Mouse (Mus musculus) C2C12 (cell line): ENCODE measurements around the gene Zfp867. TPM values are rescaled to one million over a fixed set of nuclear protein-coding genes. Genes with fewer than 3 reads are reported as not detected.

Experiments
- H3K27me3 ChIP-seq: one replicate; pipeline ENCODE4 v1.6.1; 2011; ENCODE audit not compliant: control insufficient read depth, insufficient read depth, insufficient read length
- H3K36me3 ChIP-seq: one replicate; pipeline ENCODE4 v1.6.1; 2011; ENCODE audit not compliant: control insufficient read depth, insufficient read depth
- H3K4me3 ChIP-seq: one replicate; pipeline ENCODE4 v1.5.1; 2011; ENCODE audit warnings: mild to moderate bottlenecking, control low read depth; ENCODE audit not compliant: poor library complexity, insufficient read depth, severe bottlenecking
- H3K79me2 ChIP-seq: one replicate; pipeline ENCODE4 v1.6.1; 2011; ENCODE audit not compliant: control insufficient read depth, insufficient read depth
- H3K79me3 ChIP-seq: one replicate; pipeline ENCODE4 v1.6.1; 2011; ENCODE audit warnings: low read depth, control low read depth
- H3ac ChIP-seq: one replicate; pipeline ENCODE3; 2011; ENCODE audit warnings: low read depth; ENCODE audit not compliant: control insufficient read depth, insufficient read length
- CEBPB ChIP-seq: IDR thresholded peaks from one replicate; pipeline ENCODE4 v1.6.1; 2011; ENCODE audit warnings: low read depth, mild to moderate bottlenecking, control low read depth, moderate library complexity
- CTCF ChIP-seq: IDR thresholded peaks from one replicate; pipeline ENCODE4 v1.5.1; 2011; ENCODE audit not compliant: control insufficient read depth, insufficient read depth, insufficient read length
- FOSL1 ChIP-seq: IDR thresholded peaks from one replicate; pipeline ENCODE4 v1.8.0; 2011; ENCODE audit warnings: mild to moderate bottlenecking, low read length; ENCODE audit not compliant: poor library complexity, insufficient read depth, severe bottlenecking
- MAX ChIP-seq: IDR thresholded peaks from one replicate; pipeline ENCODE4 v1.6.1; 2011; ENCODE audit warnings: mild to moderate bottlenecking, control low read depth
- MYOD1 ChIP-seq: IDR thresholded peaks from one replicate; pipeline ENCODE4 v1.6.1; 2011; ENCODE audit warnings: low read depth; ENCODE audit not compliant: control insufficient read depth, insufficient read length
- MYOG ChIP-seq: IDR thresholded peaks from one replicate; pipeline ENCODE4 v1.6.1; 2011; ENCODE audit not compliant: control insufficient read depth, insufficient read length; ENCODE audit errors: extremely low read depth
- USF1 ChIP-seq: IDR thresholded peaks from one replicate; pipeline ENCODE4 v1.6.1; 2011; ENCODE audit warnings: low read depth, mild to moderate bottlenecking, control low read depth, moderate library complexity
- polyA plus RNA-seq: library from polyadenylated mRNA; unstranded; fragments of >200 nt; fragmentation: generic; extraction: Trizol; gene quantifications from one replicate; pipeline ENCODE4 v1.2.1, GENCODE M21; 2012; ENCODE audit warnings: missing spikeins

Zfp867 gene
- polyA plus RNA-seq, 1 experiment, result 0.73 TPM

GRCm38 (mm10) chr11:59477240-59477639 lies 5.0 kb upstream of the Zfp867 start:
- no peaks in the 10 kb centered on the region for H3K79me3 ChIP-seq
- H3K27me3 ChIP-seq, result peaks cover 4% of the 10 kb centered on the region
- TF ChIP-seq MAX (no peak), FOSL1 (no peak), CTCF (no peak), USF1 (no peak), MYOD1 (no peak), MYOG (no peak), CEBPB (no peak)
- H3K36me3 ChIP-seq, result no peaks in the 10 kb centered on the region
- H3ac ChIP-seq, result no peak overlapping the region
- H3K4me3 ChIP-seq, result no peak overlapping the region
- no peaks in the 10 kb centered on the region for H3K79me2 ChIP-seq

GRCm38 (mm10) chr11:59471413-59472325 lies 605 bp downstream of the Zfp867 start:
- Histone ChIP-seq H3K4me3 (peak overlapping the region; percentile 59), H3K27me3 (no peaks in the 10 kb centered on the region), H3K36me3 (no peaks in the 10 kb centered on the region), H3ac (peak overlapping the region; percentile 98), H3K79me2 (peaks cover 24% of the 10 kb centered on the region), H3K79me3 (peaks cover 9% of the 10 kb centered on the region)
- TF ChIP-seq FOSL1, result no peak
- TF ChIP-seq MYOG, result no peak
- no peak for TF ChIP-seq MYOD1
- no peak for TF ChIP-seq CEBPB
- TF ChIP-seq MAX, result no peak
- TF ChIP-seq CTCF, result no peak
- no peak for TF ChIP-seq USF1

GRCm38 (mm10) chr11:59460459-59460858 lies 11.8 kb downstream of the Zfp867 start:
- H3K79me3 ChIP-seq, result no peaks in the 10 kb centered on the region
- no peak overlapping the region for H3K4me3 ChIP-seq
- peaks cover 50% of the 10 kb centered on the region for H3K36me3 ChIP-seq
- TF ChIP-seq USF1 (no peak), CTCF (no peak), CEBPB (no peak), MYOD1 (no peak), MYOG (no peak), MAX (no peak), FOSL1 (no peak)
- no peaks in the 10 kb centered on the region for H3K27me3 ChIP-seq
- H3ac ChIP-seq, result no peak overlapping the region
- peaks cover 2% of the 10 kb centered on the region for H3K79me2 ChIP-seq

GRCm38 (mm10) chr11:59458973-59459372 lies 13.3 kb downstream of the Zfp867 start:
- peaks cover 46% of the 10 kb centered on the region for H3K36me3 ChIP-seq
- H3K27me3 ChIP-seq, result no peaks in the 10 kb centered on the region
- H3K4me3 ChIP-seq, result no peak overlapping the region
- H3ac ChIP-seq, result no peak overlapping the region
- H3K79me3 ChIP-seq, result no peaks in the 10 kb centered on the region
- TF ChIP-seq MYOD1 (peak; percentile 39), FOSL1 (peak; percentile 36), MAX (peak; percentile 64), MYOG (no peak), CTCF (no peak), CEBPB (peak; percentile 88)
- no peaks in the 10 kb centered on the region for H3K79me2 ChIP-seq

- H3K36me3 ChIP-seq, result peaks cover 35% of the 10 kb centered on the region
- TF ChIP-seq MYOD1, result no peak
- no peak for TF ChIP-seq USF1
- no peak for TF ChIP-seq CTCF
- TF ChIP-seq CEBPB, result no peak
- TF ChIP-seq MAX, result no peak
- no peak for TF ChIP-seq MYOG
- TF ChIP-seq FOSL1, result no peak
These were observed 15.4 kb downstream of the Zfp867 start for GRCm38 (mm10) chr11:59456891-59457290.

More at GRCm38 (mm10) chr11:59456891-59457290, 15.4 kb downstream of the Zfp867 start:
- Histone ChIP-seq H3K79me2 (peaks cover 5% of the 10 kb centered on the region), H3ac (no peak overlapping the region), H3K4me3 (no peak overlapping the region), H3K79me3 (peaks cover under 1% of the 10 kb centered on the region), H3K27me3 (no peaks in the 10 kb centered on the region)
